Mouse (Mus musculus): Measurements from ENCODE around the gene Tsga10ip. TPM values are rescaled to one million over a fixed set of nuclear protein-coding genes. Genes with fewer than 3 reads are reported as not detected.
"Not testable (repeated sequence)": the region's sequence is repeated elsewhere in the genome, so short reads cannot be mapped to it uniquely, and the experiment has no call there.

Gene Tsga10ip
- total RNA-seq, 2 experiments from 2014 or later: not detected

DNA sequence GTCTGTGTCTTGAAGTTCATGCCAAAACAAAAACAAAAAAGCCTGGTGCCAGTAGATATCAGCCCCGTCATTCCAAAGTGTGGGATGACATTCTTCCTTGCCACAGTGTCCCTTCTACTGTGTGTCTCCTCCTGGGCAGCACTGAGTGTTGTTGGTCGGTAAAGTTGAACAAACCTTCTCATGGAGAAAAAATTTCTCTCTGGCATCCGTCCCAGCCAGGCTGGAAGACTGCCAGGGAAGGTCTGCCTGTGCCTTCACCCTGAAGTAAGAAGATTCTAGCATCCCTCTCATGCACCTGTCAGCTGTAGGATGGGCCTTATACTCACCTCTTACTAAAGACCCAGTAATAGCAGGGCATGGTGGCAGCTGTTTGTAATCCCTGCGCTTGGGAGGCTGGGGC is 9.4 kb downstream of the Tsga10ip start:
- no peak for DNase-seq (ENCODE audit: extremely low spot score in 1 of 2, low spot score in 1 of 2)

DNA sequence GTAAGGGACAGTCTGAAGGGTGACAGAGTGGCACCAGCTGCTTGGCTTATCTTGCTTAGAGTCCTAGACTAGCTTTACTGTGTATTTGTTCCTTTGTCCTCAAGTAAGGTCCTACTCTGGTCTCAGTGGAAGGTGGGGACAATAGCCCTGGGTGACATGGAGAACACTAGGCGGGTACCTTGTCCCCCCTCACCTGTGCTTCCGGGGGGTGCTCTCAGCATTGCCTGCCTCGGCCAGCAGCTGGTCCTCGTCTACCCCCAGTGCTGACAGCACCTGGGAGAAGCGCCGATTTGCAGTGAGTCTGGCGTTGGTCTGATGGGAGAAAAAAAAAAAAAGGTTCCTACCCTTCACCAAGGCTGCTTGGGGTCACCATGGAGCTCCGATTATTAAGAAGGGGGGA is 11.9 kb downstream of the Tsga10ip start:
- DNase-seq (ENCODE audit: extremely low spot score in 1 of 2, low spot score in 1 of 2): no peak

DNA sequence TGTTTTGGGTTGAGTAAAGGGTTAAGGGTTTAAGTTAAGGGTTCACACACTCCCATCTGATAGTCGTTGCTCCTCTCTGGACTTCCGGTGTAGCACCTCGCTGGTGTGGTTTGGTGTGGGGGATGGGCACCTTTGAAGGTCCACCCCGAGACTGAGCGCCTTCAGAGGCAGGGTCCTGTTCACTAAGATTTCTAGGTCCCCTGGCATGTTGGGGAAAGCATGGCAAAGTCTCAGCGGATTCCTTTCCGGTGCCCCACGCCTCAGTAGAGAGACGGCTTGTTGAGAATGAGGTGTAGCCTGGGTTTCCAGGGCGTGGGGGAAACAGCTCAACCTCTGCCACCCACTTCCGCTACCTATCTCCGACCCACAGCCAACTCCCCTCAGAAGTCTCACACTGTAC is 12.7 kb downstream of the Tsga10ip start:
- no peak for DNase-seq (ENCODE audit: extremely low spot score in 1 of 2, low spot score in 1 of 2)

DNA sequence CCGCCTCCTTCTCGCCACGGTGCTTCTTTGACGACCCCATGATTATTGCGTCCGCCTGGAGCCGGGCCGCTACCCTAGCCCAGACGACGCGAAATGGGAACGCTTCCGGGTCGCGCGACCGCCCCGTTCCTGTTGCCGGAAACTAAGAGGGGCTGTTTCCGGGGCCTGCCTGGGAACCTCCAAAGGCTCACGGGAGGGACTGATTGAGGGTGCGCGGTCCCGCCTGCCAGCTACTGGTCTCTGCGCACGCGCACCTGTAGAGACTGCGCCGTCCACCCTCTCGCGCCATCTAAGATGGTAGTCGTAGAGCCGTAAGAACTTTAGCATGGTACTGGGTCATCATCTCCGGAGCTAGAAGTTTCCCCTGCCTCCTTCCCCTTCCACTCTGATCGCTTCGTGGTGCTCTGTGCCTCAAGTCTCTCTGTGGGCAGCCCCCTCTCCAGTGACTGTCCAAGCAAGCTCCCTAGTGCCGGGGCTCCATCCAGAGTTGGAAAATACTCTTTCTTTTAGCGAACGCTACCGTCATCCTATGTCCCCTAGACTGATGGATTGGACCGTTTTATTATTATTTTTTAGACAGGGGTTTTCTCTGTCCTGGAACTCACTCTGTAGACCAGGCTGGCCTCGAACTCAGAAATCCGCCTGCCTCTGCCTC is 13.6 kb downstream of the Tsga10ip start, which contains the start of gene Sart1:
TSS of gene Sart1 (minus strand) at position 116 of the 655 bp plus-strand sequence.
- DNase-seq (ENCODE audit: extremely low spot score in 1 of 2, low spot score in 1 of 2): peak; percentile 80 to 87

DNA sequence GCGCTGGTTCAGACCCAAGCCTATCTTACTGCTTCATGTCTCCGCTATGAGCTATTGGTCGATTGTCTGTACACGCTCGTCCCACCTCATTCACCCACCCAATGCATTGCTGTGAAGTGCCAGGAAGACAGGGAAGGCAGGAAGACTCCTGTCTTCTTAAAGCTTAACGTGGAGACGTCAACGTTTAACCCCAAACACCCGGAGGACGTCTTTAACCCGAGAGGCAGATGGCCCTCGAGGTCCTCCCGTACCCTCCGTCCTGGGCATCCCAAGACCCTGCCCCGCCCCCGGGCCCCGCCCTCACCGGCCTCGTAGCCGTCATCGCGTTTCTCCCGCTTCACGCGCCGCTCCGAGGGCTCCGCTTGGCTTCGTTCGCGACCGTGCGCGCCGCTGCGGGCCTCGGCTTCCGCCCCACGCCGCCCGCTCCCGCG is 14.3 kb downstream of the Tsga10ip start:
- peak in 1 of 2 experiments; percentile 24 for DNase-seq (ENCODE audit: extremely low spot score in 1 of 2, low spot score in 1 of 2)

DNA sequence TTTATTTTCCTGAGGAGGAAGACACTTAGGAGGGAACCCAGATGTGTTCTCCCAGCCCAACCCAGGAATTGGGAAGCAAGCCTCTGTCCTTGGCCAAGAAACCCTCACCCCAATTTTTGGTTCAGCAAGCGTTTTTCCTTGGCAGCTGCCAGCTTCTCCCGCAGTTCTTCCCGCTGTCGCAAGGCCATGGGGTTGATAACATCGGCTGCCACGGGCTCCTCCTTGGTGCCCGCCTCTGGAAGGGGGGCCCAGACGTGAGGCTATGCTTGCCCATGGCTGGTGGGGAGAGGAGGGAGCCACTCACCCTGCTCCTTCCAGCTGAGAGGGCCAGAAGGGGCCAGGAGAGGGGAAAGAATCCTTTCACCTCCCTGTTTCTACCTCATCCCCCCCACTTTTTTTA is 17.6 kb downstream of the Tsga10ip start:
- no peak for DNase-seq (ENCODE audit: extremely low spot score in 1 of 2, low spot score in 1 of 2)

DNA sequence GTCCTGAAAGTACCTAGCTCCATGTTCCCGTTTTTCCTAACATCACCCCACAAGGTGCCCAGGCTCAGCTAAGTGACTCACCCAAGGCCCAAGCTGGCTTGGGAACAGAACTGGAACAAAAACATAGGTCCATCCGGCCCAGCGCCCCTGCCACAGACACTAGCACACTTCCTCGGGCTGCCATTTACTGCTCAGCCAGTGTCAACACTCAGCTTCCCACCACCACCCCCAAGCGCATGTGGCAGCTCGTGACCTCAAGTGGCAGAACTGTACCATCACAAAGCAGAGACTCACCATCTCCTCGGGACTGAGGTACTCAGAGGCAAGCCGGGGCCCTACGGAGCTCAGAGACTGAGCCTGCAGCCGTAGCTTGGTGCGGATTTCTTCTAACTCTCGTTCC is 19.0 kb downstream of the Tsga10ip start:
- DNase-seq (ENCODE audit: extremely low spot score in 1 of 2, low spot score in 1 of 2): no peak

DNA sequence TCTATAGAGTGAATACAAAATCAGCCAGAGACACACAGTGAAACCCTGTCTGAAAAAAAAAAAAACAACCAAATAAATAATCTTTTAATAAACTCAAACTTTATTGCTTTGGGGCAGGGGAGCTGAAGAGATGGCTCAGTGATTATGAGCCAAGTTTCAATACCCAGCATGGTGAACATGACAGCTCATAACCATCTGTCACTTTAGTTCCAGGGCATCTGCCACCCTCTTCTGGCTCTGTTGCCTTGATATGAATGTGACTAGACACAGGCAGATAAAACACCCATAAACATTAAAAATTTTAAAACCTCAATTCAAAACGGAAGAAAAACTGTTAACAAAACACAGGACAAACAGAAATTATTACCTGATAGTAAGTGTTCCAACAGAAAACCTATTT is 24.9 kb downstream of the Tsga10ip start:
- DNase-seq (ENCODE audit: extremely low spot score in 1 of 2, low spot score in 1 of 2): no peak

DNA sequence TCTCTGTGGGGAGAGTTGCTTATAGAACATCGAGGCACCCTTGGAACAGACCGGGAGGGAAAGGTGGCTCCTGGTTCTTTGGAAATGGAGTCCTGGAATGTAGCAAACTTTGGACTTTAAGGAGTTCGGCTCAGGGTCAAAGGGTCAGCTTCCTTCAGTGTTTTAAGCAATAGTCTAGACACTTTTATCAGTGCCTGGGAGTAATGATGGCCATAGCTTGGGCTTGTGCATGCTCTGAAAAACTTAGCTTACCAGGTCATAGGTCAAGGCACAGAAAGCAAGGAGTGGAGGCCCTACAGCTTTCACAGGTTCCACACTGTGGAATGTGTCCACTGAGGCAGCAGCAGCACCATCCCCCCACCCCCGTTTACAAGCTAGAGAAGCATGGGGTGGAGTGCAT is 27.6 kb downstream of the Tsga10ip start:
- no peak for DNase-seq (ENCODE audit: extremely low spot score in 1 of 2, low spot score in 1 of 2)

DNA sequence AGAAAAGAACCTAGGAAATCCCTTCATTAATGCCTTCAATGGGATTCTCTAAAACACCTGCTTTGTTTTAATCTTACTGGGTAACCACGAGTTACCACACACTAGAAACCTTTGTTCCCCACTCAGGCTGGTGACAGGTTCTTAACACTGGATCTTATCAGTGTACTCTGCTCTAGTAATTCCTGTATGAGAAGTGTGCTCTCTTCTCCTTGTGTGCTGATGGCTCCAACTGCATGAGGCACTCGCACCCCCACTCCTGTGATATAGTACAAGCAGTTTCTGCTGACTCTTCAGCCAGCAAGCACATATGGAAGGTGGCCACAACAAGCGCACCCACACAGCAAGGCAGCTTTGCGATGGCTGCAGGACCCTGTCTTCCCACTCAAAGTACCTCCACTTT is 28.1 kb downstream of the Tsga10ip start:
- DNase-seq (ENCODE audit: extremely low spot score in 1 of 2, low spot score in 1 of 2): no peak

DNA sequence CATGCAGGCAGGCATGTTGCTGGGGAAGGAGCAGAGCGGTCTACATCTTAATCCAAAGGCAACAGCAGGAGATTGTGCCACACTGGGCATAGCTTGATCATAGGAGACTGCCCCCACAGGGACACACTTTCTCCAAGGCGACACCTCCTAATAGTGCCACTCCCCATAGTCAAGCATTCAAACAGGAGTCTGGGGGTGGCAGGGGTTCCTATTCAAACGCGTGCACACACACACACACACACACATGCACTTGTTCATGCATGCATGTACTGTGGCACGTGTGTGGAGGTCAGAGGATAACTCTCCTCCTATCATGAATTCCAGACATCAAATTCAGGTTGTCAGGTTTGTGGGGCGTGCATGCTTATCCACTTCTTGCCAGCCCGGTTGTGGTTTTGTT is 29.6 kb downstream of the Tsga10ip start:
- DNase-seq (ENCODE audit: extremely low spot score in 1 of 2, low spot score in 1 of 2): no peak

DNA sequence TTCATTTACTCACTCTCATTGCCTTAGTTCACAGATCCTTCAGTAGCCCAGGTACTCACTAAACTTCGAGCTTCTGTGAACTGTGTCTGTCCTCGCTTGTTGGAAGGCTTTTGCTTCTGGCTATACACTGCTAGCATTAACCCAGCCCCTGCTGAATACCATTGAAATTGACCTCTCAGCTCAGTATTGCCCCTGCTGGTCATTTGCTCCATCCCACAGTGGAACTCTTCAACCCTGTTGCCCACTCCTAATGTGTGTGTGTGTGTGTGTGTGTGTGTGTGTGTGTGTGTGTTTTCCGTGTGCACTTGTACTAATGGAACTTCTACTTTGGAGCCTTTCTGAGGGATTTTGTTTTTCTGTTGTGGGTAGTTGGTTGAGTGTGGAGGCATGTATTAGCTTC is 31.4 kb downstream of the Tsga10ip start:
- no peak for DNase-seq (ENCODE audit: extremely low spot score in 1 of 2, low spot score in 1 of 2)

DNA sequence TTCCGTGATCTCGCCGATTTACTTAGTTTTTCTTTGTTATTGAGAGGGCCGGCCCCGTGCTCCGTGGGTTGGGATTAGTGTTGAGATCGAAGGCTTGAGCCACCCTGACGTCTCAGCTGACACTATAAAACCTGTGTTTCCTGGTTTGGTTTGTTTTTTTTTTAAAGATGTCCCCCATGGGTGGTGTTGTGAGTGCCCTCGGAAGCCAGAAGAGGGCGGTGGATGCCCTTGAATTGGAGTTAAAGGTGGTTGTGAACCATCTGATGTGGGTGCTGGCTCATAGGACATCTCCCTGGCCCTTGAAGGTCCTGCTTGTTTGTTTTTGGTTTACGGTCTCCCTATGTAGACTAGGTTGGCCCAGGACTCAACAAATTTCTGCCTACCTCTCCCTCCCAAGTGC is 34.9 kb downstream of the Tsga10ip start:
- no peak for DNase-seq (ENCODE audit: extremely low spot score in 1 of 2, low spot score in 1 of 2)

DNA sequence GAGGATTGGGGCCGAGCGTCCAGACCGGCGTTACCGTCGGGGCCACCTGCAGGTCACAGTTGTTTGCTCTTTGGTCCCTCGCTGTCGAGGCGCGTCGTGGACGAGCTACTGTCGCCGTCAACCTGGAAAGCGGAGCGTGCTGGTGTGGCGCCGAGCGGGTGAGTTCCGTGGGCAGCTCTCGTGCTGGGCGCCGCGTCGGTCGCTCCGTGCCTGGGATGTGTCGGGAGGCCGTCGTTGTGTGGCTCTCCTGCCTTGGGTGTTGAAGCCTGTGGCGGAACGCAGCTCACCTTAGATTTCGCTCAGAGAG is 35.3 kb downstream of the Tsga10ip start, which contains the start of gene Banf1:
TSS of gene Banf1 (minus strand) at position 116 of the 307 bp plus-strand sequence.
- DNase-seq (ENCODE audit: extremely low spot score in 1 of 2, low spot score in 1 of 2): no peak

DNA sequence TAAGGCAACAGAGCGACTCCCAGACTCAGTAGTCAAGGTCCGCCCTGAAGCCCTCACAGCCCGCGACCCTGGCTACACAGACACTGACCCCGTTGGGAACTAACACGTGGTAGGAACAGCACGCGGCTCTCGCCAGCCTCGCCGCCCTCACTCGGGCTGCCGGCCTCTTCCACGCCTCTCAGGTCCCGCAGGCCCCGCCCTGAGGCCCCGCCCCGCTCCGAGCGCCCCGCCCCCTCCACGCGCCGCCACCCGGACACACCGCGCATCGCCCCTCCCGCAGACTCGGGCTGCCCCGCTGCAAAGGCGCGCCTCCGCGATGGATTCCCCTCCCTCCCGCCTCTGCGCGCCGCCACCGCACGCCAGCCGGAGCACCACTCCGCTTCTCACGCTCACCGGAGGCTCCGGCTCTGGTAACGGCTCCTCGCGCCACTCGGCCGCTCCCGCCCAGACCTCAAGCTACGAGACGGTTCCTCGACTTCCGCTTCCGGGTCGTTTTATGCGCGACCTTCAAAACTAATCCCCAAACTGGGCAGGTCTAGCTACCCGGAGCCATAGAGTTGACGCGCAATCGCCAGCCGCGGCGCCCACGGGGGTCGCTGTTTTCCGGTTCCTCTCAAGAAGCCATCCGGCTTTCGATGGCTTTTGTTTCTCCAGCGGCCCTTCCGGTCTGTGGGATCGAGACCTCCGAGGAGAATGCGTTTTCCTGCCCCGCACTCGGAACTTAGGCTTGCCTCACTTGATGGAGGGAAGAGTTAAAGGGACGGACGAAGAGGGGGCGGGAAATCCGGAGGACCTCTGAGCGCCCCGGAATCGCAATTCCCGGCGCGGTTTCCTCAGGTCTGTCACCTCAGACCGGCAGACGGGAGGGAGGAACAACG is 35.9 kb downstream of the Tsga10ip start, which contains the start of gene Eif1ad:
TSS of gene Eif1ad (plus strand) at position 567 of the 878 bp plus-strand sequence.
- DNase-seq (ENCODE audit: extremely low spot score in 1 of 2, low spot score in 1 of 2): peak; percentile 91 to 98

DNA sequence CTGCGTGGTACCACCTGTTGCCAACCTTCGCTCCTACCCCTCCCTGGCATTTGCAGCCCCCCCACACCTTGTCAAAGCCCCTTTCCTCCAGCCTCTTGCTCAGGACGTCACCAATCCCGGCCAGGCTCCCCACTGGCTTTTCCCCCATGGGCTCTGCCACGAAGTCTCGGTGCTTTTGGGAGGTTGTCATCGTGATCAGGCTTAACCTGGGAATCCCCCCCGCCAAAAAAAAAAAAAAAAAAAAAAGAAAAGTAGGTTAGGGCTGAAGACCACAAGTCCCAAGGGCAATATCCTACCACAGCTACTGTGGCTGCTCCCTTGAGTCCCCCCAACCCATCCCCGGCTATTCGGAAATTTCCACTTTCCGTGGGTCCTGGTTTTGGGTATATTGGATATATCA is 36.6 kb downstream of the Tsga10ip start:
- no peak for DNase-seq (ENCODE audit: extremely low spot score in 1 of 2, low spot score in 1 of 2)

DNA sequence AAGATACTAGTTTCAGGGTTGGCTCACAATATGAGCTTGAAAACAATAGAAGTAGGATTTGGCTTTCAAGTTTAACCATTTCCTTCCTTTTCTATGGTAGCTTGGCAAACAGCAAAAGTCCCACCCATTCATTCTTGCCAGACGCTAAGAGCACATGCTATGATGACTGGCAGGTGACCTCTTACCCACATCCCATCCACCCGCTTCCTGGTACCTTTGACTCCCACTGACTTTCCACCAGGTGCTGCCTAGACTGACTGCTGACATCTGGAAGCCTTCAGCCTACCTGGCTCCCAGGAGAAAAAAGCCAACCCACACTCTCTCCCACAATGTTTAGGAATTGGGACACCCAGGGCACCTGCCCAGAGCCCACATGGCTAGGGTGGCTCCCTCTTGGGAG is 38.2 kb downstream of the Tsga10ip start:
- no peak for DNase-seq (ENCODE audit: extremely low spot score in 1 of 2, low spot score in 1 of 2)

DNA sequence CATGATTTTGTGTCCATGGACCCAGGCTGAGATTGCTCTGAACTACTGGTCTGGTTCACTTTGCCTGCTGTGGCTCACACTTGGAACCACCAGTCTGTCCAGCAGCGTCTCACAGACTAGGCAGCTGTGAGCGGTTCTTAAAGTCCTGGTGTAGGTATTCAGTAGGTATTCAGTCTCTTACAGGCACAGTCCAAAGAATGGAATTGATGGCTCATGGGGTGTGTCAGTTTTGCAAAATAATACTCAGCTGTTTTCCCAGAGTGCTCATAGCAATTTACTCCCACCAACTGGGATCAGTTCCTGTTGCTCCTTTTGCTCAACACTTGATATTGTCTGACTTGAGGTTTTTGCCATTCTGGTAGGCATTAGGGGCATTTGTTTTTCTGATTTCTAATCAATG is 40.1 kb downstream of the Tsga10ip start:
- DNase-seq (ENCODE audit: extremely low spot score in 1 of 2, low spot score in 1 of 2): no peak

DNA sequence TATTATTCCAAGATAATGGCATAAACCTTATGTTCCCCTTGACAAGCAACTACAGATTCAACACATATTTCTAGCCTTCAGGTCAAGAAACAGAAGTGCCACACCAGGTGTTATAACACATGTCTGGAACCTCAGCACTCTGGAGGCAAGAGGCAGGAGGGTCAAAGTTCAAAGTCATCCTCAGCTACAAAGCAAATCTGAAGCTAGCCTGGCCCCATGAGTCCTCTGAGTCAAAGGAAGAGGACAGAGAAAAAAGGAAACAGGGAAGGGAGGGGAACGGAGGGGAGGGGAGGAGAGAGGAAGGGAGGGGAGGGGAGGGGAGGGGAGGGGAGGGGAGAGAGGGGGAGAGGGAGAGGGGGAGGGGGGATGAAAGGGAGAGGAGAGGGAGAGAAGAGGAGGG is 46.2 kb downstream of the Tsga10ip start:
- DNase-seq (ENCODE audit: extremely low spot score in 1 of 2, low spot score in 1 of 2): no peak

DNA sequence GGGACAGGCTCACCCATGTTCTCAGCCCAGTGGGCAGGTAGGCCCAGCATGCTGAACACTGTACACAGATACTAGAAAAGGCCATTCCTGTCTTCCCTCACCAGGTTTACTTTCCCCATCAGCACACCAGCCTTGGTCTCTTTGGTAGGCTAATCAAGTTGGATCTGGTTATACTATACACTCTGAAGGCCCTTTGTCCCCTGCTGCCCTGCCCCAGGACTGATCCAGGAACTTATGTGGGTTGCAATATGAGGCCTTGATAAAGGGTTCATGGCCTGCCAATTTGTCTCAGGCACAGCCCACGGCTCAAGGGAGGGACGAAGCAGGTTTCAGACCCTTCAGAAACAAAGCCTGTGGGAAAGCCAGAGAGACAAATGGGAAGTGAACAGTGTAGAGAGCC is 48.7 kb downstream of the Tsga10ip start:
- DNase-seq (ENCODE audit: extremely low spot score in 1 of 2, low spot score in 1 of 2): no peak

DNA sequence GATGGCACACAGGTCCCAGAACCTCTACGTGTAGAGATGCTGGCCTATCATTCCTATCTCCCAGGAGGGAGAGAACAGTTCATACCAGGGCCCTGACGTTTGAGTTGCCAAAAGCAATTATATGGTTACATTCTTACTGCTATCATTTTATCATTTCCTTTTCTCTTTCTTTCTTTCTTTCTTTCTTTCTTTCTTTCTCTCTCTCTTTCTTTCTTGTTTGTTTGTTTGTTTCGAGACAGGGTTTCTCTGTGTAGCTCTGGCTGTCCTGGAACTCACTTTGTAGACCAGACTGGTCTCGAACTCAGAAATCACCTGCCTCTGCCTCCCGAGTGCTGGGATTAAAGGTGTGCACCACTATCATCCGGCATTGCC is 52.8 kb downstream of the Tsga10ip start, which contains the start of gene Cst6:
TSS of gene Cst6 (minus strand) at position 73 of the 372 bp plus-strand sequence.
- DNase-seq (ENCODE audit: extremely low spot score in 1 of 2, low spot score in 1 of 2): not testable (repeated sequence)

All from layer of hippocampus, postnatal 25 days (tissue).